Mouse (Mus musculus) Patski (cell line): ENCODE measurements around the gene Htr2b. TPM values are rescaled to one million over a fixed set of nuclear protein-coding genes. Genes with fewer than 3 reads are reported as not detected.

ENCODE experiments used
- ATAC-seq: fragments of 100-300 bp; one replicate; pipeline ENCODE4 v1.8.0; 2021
- CTCF ChIA-PET: fragments of 350-600 bp; sonication (Branson Sonifier 250); formaldehyde crosslinking; loops from one replicate; lab custom pipeline; 2022; ENCODE audit warnings: inconsistent platforms; lab: Charles Lee
- POLR2A ChIA-PET: fragments of 350-600 bp; sonication (Branson Sonifier 250); formaldehyde crosslinking; loops from one replicate; lab custom pipeline; 2022; ENCODE audit warnings: antibody characterized with exemption, inconsistent platforms; lab: Charles Lee
- DNase-seq: peaks from one replicate; pipeline ENCODE4 v3.0.0-alpha.2; 2011; ENCODE audit warnings: low read depth, low spot score
- H3K27me3 ChIP-seq: fragments of 371-371 bp; one replicate; pipeline ENCODE4 v1.5.1; 2021
- CTCF ChIP-seq: fragments of 100-300 bp; IDR thresholded peaks from one replicate; pipeline ENCODE4 v1.5.1; 2021
- in situ Hi-C: fragments of 300-500 bp; cut with MboI; formaldehyde crosslinking; loops from 3 replicates; pipeline ENCODE4 v1.11.1; 2018; ENCODE audit warnings: low pct_unique_long_range_greater_than_20kb, mixed read lengths
- polyA plus RNA-seq: library from polyadenylated mRNA; unstranded; gene quantifications from one replicate; pipeline ENCODE4 v1.2.3, GENCODE M21; 2021

The Htr2b gene
- polyA plus RNA-seq, 1 experiment from 2014 or later: 0.09 TPM

GRCm38 (mm10) chr1:86114141-86114540, 2.4 kb upstream of the Htr2b start:
- ATAC-seq (no peak), DNase-seq (no peak)
- CTCF ChIA-PET: interaction anchor here (1.2 to 3.8 kb wide), 3 partner anchors 11 to 14 kb away, joined by 3 to 14 read pairs (median 4); no protein-coding TSS in a partner anchor
- in situ Hi-C loops: no loop called here
- H3K27me3 ChIP-seq: no peaks in the 10 kb centered on the region
- POLR2A ChIA-PET: no interaction called here
- TF ChIP-seq CTCF: no peak

- in situ Hi-C loops: no loop called here
- no peak for ATAC-seq
- no peak for TF ChIP-seq CTCF
- POLR2A ChIA-PET: no interaction called here
- no peak for DNase-seq
- CTCF ChIA-PET: interaction anchor here (1.0 to 2.8 kb wide), 3 partner anchors 9 to 23 kb away, joined by 3 to 7 read pairs (median 4); no protein-coding TSS in a partner anchor
- H3K27me3 ChIP-seq: no peaks in the 10 kb centered on the region
Observed at GRCm38 (mm10) chr1:86105054-86105453, 6.7 kb downstream of the Htr2b start.

- DNase-seq (peak; percentile 13), ATAC-seq (peak; percentile 71)
- TF ChIP-seq CTCF: peak; percentile 51
- no peaks in the 10 kb centered on the region for H3K27me3 ChIP-seq
- in situ Hi-C loops: no loop called here
- ChIA-PET POLR2A (no interaction called here), CTCF (interaction anchor here (1.5 to 1.7 kb wide), 2 partner anchors 58 to 83 kb away, joined by 3 to 4 read pairs; no protein-coding TSS in a partner anchor)
Observed at GRCm38 (mm10) chr1:86094413-86094812, 17.4 kb downstream of the Htr2b start.

GRCm38 (mm10) chr1:86076565-86076964, 35.2 kb downstream of the Htr2b start:
- DNase-seq (no peak), ATAC-seq (no peak)
- ChIA-PET POLR2A (no interaction called here), CTCF (no interaction called here)
- no peak for TF ChIP-seq CTCF
- in situ Hi-C loops: no loop called here
- no peaks in the 10 kb centered on the region for H3K27me3 ChIP-seq

- H3K27me3 ChIP-seq: no peaks in the 10 kb centered on the region
- in situ Hi-C loops: no loop called here
- POLR2A ChIA-PET: interaction anchor here (0.6 kb wide), 1 partner anchor 107 kb away, joined by 3 read pairs; no protein-coding TSS in a partner anchor
- CTCF ChIA-PET: no interaction called here
- ATAC-seq (peak; percentile 80), DNase-seq (peak; percentile 66)
- TF ChIP-seq CTCF: peak; percentile 89
Observed at GRCm38 (mm10) chr1:86064271-86064991, 47.3 kb downstream of the Htr2b start, which contains the start of gene Psmd1. Gene Psmd1, plus strand, starts transcription at chr1:86064387.

- H3K27me3 ChIP-seq: no peaks in the 10 kb centered on the region
- peak; percentile 57 for TF ChIP-seq CTCF
- ChIA-PET CTCF (interaction anchor here (0.8 kb wide), 1 partner anchor 18 kb away, joined by 3 read pairs; no protein-coding TSS in a partner anchor), POLR2A (no interaction called here)
- in situ Hi-C loops: no loop called here
- ATAC-seq (no peak), DNase-seq (no peak)
Observed at GRCm38 (mm10) chr1:86062523-86062922, 49.2 kb downstream of the Htr2b start.

GRCm38 (mm10) chr1:86058856-86059769, 52.7 kb downstream of the Htr2b start:
- peaks cover 3% of the 10 kb centered on the region for H3K27me3 ChIP-seq
- ATAC-seq (peak; percentile 91), DNase-seq (peak; percentile 51)
- in situ Hi-C loops: no loop called here
- ChIA-PET CTCF (interaction anchor here (0.6 to 1.7 kb wide), 8 partner anchors 8 to 133 kb away, joined by 3 to 13 read pairs (median 4); no protein-coding TSS in a partner anchor), POLR2A (no interaction called here)
- peak; percentile 81 for TF ChIP-seq CTCF

GRCm38 (mm10) chr1:86056284-86056683, 55.5 kb downstream of the Htr2b start:
- no peak for TF ChIP-seq CTCF
- ATAC-seq (no peak), DNase-seq (no peak)
- ChIA-PET POLR2A (no interaction called here), CTCF (no interaction called here)
- peaks cover 3% of the 10 kb centered on the region for H3K27me3 ChIP-seq
- in situ Hi-C loops: no loop called here

GRCm38 (mm10) chr1:86054943-86055342, 56.8 kb downstream of the Htr2b start:
- ChIA-PET POLR2A (no interaction called here), CTCF (interaction anchor here (1.3 kb wide), 1 partner anchor 17 kb away, joined by 4 read pairs; no protein-coding TSS in a partner anchor)
- H3K27me3 ChIP-seq: peaks cover 3% of the 10 kb centered on the region
- TF ChIP-seq CTCF: no peak
- no peak for DNase-seq
- no peak for ATAC-seq
- in situ Hi-C loops: no loop called here

GRCm38 (mm10) chr1:86053198-86053921, 58.4 kb downstream of the Htr2b start:
- in situ Hi-C loops: no loop called here
- no peak for DNase-seq
- CTCF ChIA-PET: no interaction called here
- H3K27me3 ChIP-seq: peaks cover 7% of the 10 kb centered on the region
- POLR2A ChIA-PET: no interaction called here
- no peak for ATAC-seq
- TF ChIP-seq CTCF: no peak

Other genes with a start within 250 kb of the Htr2b start
- 229 TPM for gene Itm2c, start 217.7 kb downstream of the Htr2b start, polyA plus RNA-seq
- gene 4933407L21Rik, start 183.5 kb downstream of the Htr2b start, polyA plus RNA-seq: 0.09 TPM
- gene Gpr55, start 151.0 kb downstream of the Htr2b start, polyA plus RNA-seq: not detected
- not detected for gene Spata3, start 95.2 kb downstream of the Htr2b start, polyA plus RNA-seq
- gene 2810459M11Rik, start 66.1 kb downstream of the Htr2b start, polyA plus RNA-seq: not detected
- gene Psmd1, start 47.6 kb downstream of the Htr2b start, polyA plus RNA-seq: 165 TPM
- 18.1 TPM for gene Gm21972, start 21.7 kb upstream of the Htr2b start, polyA plus RNA-seq
- 34.2 TPM for gene Armc9, start 42.8 kb upstream of the Htr2b start, polyA plus RNA-seq
- 0.14 TPM for gene B3gnt7, start 190.9 kb upstream of the Htr2b start, polyA plus RNA-seq
- 419 TPM for gene Ncl, start 247.4 kb upstream of the Htr2b start, polyA plus RNA-seq